ENCODE assay signal across 8 mouse cellular contexts in genomic region chr7:99876345-99876744, GRCm38 (mm10). TPM values are rescaled to one million over a fixed set of nuclear protein-coding genes. Genes with fewer than 3 reads are reported as not detected.
DNase-seq lines count a peak whose midpoint lies in the region; ATAC-seq lines count a peak whose summit lies in the region.

No protein-coding gene starts in this region.

- intact Hi-C loops in heart, postnatal 25 days (cut with DNase I): loop anchor here (1.0 to 2.0 kb wide), 2 partner anchors 62 to 260 kb away; no protein-coding TSS in a partner anchor

- no peaks in the 10 kb centered on the region for H3K4me1 ChIP-seq in forebrain, embryonic 14.5 days (ENCODE audit: control insufficient read depth, insufficient read depth, low read length)

- 0% methylated on average over 3 of the region's 3 CpGs for WGBS in forebrain, embryonic 14.5 days

- H3K27me3 ChIP-seq in forebrain, embryonic 14.5 days (replicated peaks; ENCODE audit: control insufficient read depth, insufficient read depth, low read length): no peaks in the 10 kb centered on the region

- H3K9me3 ChIP-seq in forebrain, embryonic 14.5 days (replicated peaks; ENCODE audit: control insufficient read depth, low read length): no peaks in the 10 kb centered on the region

- H3K9ac ChIP-seq in forebrain, embryonic 14.5 days (ENCODE audit: low read length): no peak overlapping the region

- no peak overlapping the region for H3K27ac ChIP-seq in forebrain, embryonic 14.5 days (ENCODE audit: low read depth, low read length)

- H3K4me3 ChIP-seq in forebrain, embryonic 14.5 days (ENCODE audit: low read depth, low read length): no peak overlapping the region

- no peak overlapping the region for H3K4me2 ChIP-seq in forebrain, embryonic 14.5 days (ENCODE audit: low read length)

- peak; percentile 93 for DNase-seq in NIH3T3 (ENCODE audit: low read depth)
- DNase-seq in c-Kit-positive CD71-positive TER-119-positive erythroid progenitor cells, embryonic 14.5 days (ENCODE audit: low spot score): peak; percentile 85
- peak; percentile 92 for DNase-seq in forebrain, embryonic 14.5 days (ENCODE audit: low spot score)
- peak; percentile 23 for DNase-seq in heart, postnatal 25 days (ENCODE audit: low spot score)
- DNase-seq in layer of hippocampus, postnatal 10 days (ENCODE audit: low spot score in 2 of 2): peak; percentile 92 to 94
- peak; percentile 93 for DNase-seq in right cerebral cortex, postnatal 14 days
- DNase-seq in urinary bladder, postnatal 25 days (ENCODE audit: low spot score): peak; percentile 85

- H3K36me3 ChIP-seq in forebrain, embryonic 14.5 days (ENCODE audit: control insufficient read depth, insufficient read depth, low read length): no peaks in the 10 kb centered on the region

- peak; percentile 65 for ATAC-seq in forebrain, embryonic 14.5 days
- ATAC-seq in megakaryocyte, adult 5-6 weeks (ENCODE audit: poor library complexity, severe bottlenecking): peak; percentile 86

RNA-seq across cellular contexts. Expression of gene Spcs2, which starts 13.1 kb away (rescaled TPM):
- polyA plus RNA-seq in forebrain, embryonic 14.5 days (2014; fragmentation: Nextera tagmentation; extraction: Ambion mirVana): 282 and 300 TPM in 2 replicates
- 10 to 100 TPM; 46.3 to 47.2 TPM for total RNA-seq in heart, postnatal 25 days (2021)
- total RNA-seq in layer of hippocampus, postnatal 10 days (2021): 10 to 100 TPM; 90.0 to 96.3 TPM
- 181 and 205 TPM in 2 replicates for total RNA-seq in megakaryocyte, adult 5-6 weeks (2015)
- total RNA-seq in megakaryocyte, adult 5-6 weeks (2017): 113 and 137 TPM in 2 replicates

RNA-seq across cellular contexts. Expression of gene Xrra1, which starts 17.4 kb away (rescaled TPM):
- polyA plus RNA-seq in forebrain, embryonic 14.5 days (2014; fragmentation: Nextera tagmentation; extraction: Ambion mirVana): 0.39 and 0.64 TPM in 2 replicates
- not detected for total RNA-seq in heart, postnatal 25 days (2021)
- 1 to 10 TPM; 1.2 TPM for total RNA-seq in layer of hippocampus, postnatal 10 days (2021)
- total RNA-seq in megakaryocyte, adult 5-6 weeks (2015): 0.11 TPM in 1 of 2 replicates, not detected in the other
- not detected in 2 replicates for total RNA-seq in megakaryocyte, adult 5-6 weeks (2017)

RNA-seq across cellular contexts. Expression of gene Neu3, which starts 48.1 kb away (rescaled TPM):
- polyA plus RNA-seq in forebrain, embryonic 14.5 days (2014; fragmentation: Nextera tagmentation; extraction: Ambion mirVana): 0.78 and 0.81 TPM in 2 replicates
- total RNA-seq in heart, postnatal 25 days (2021): 1 to 10 TPM; 4.1 to 4.2 TPM
- total RNA-seq in layer of hippocampus, postnatal 10 days (2021): 1 to 10 TPM; 2.4 to 3.7 TPM
- total RNA-seq in megakaryocyte, adult 5-6 weeks (2015): 0.22 and 1.4 TPM in 2 replicates
- 1.1 and 1.8 TPM in 2 replicates for total RNA-seq in megakaryocyte, adult 5-6 weeks (2017)

Comparison
In these comparisons a context has a peak if more than half of its experiments do, and no peak if none do; other contexts are left out.
1. DNase-seq: peak in every context shown above with its lines; median percentile 93 in NIH3T3; 93 in layer of hippocampus, postnatal 10 days; 93 in right cerebral cortex, postnatal 14 days; 92 in forebrain, embryonic 14.5 days; 85 in c-Kit-positive CD71-positive TER-119-positive erythroid progenitor cells, embryonic 14.5 days; 85 in urinary bladder, postnatal 25 days; 23 in heart, postnatal 25 days.